Comparison of ENCODE assay signal across 22 mouse cellular contexts in genomic region chr11:69617805-69618204, GRCm38 (mm10). TPM values are rescaled to one million over a fixed set of nuclear protein-coding genes. Genes with fewer than 3 reads are reported as not detected.
DNase-seq lines count a peak whose midpoint lies in the region; ATAC-seq lines count a peak whose summit lies in the region.
"Had no signal": no experiment of that assay in that cellular context is flagged by ENCODE, and none has a peak within 500 bp of the region (broad histone marks: within the 10 kb centered on the region; RNA-seq: fewer than 3 reads in every experiment).

Gene Shbg (minus strand): TSS chr11:69617905.

- peaks cover 18% of the 10 kb centered on the region for H3K4me1 ChIP-seq in heart, embryonic 11.5 days (ENCODE audit: control insufficient read depth, insufficient read depth, low read length)
- H3K4me1 ChIP-seq in midbrain, embryonic 13.5 days (replicated peaks): peaks cover 18% of the 10 kb centered on the region
- peaks cover 6% of the 10 kb centered on the region for H3K4me1 ChIP-seq in midbrain, embryonic 15.5 days
- H3K4me1 ChIP-seq in liver, embryonic 11.5 days (replicated peaks; ENCODE audit: control insufficient read depth, insufficient read depth, low read length): peaks cover 30% of the 10 kb centered on the region

- no peak for ATAC-seq in heart, embryonic 11.5 days (replicated peaks; ENCODE audit: insufficient number of reproducible peaks, low FRiP score, low TSS enrichment)
- no peak for ATAC-seq in midbrain, embryonic 13.5 days
- ATAC-seq in midbrain, embryonic 15.5 days (replicated peaks): no peak
- no peak; the same call in 1 of the 2 replicates for ATAC-seq in liver, embryonic 11.5 days (replicated peaks; ENCODE audit: low FRiP score)
- ATAC-seq: hindbrain, postnatal 0 days had no signal

- no peak within 1 kb of the TSS for H3K4me3 ChIP-seq in heart, embryonic 11.5 days (ENCODE audit: low read depth, low read length)
- H3K4me3 ChIP-seq in midbrain, embryonic 13.5 days (replicated peaks): no peak within 1 kb of the TSS
- H3K4me3 ChIP-seq in midbrain, embryonic 15.5 days: no peak within 1 kb of the TSS
- peak within 1 kb of the TSS; percentile 11 for H3K4me3 ChIP-seq in liver, embryonic 11.5 days (ENCODE audit: low read depth, low read length)
- H3K4me3 ChIP-seq: left cerebral cortex, adult 2 months; megakaryocyte, embryonic 14.5 days had no signal

- no peak within 1 kb of the TSS; the same call in 1 of the 2 replicates for H3K4me2 ChIP-seq in heart, embryonic 11.5 days
- no peak within 1 kb of the TSS for H3K4me2 ChIP-seq in midbrain, embryonic 13.5 days (replicated peaks)
- no peak within 1 kb of the TSS for H3K4me2 ChIP-seq in midbrain, embryonic 15.5 days
- peak within 1 kb of the TSS; percentile 51 for H3K4me2 ChIP-seq in liver, embryonic 11.5 days

- 0 out of 2 replicates have a peak within 1 kb of the TSS, but pooled peaks have one; percentile 43 for H3K9ac ChIP-seq in heart, embryonic 11.5 days (ENCODE audit: low read depth, low read length)
- peak within 1 kb of the TSS; percentile 3 for H3K9ac ChIP-seq in midbrain, embryonic 13.5 days (replicated peaks)
- no peak within 1 kb of the TSS for H3K9ac ChIP-seq in midbrain, embryonic 15.5 days
- H3K9ac ChIP-seq in liver, embryonic 11.5 days (ENCODE audit: low read depth, low read length): peak within 1 kb of the TSS; percentile 50

- no peak within 1 kb of the TSS for H3K27ac ChIP-seq in heart, embryonic 11.5 days (ENCODE audit: low read depth, low read length)
- no peak within 1 kb of the TSS for H3K27ac ChIP-seq in midbrain, embryonic 13.5 days
- no peak within 1 kb of the TSS for H3K27ac ChIP-seq in midbrain, embryonic 15.5 days
- H3K27ac ChIP-seq in liver, embryonic 11.5 days (ENCODE audit: low read depth, low read length): peak within 1 kb of the TSS; percentile 54
- H3K27ac ChIP-seq: hindbrain, postnatal 0 days; left cerebral cortex, adult 2 months had no signal

- no peaks in the 10 kb centered on the region for H3K36me3 ChIP-seq in heart, embryonic 11.5 days (ENCODE audit: control insufficient read depth, insufficient read depth, low read length)
- no peaks in the 10 kb centered on the region for H3K36me3 ChIP-seq in midbrain, embryonic 13.5 days
- no peaks in the 10 kb centered on the region for H3K36me3 ChIP-seq in midbrain, embryonic 15.5 days (replicated peaks)
- H3K36me3 ChIP-seq in liver, embryonic 11.5 days (ENCODE audit: control insufficient read depth, insufficient read depth, low read length): no peaks in the 10 kb centered on the region

- H3K9me3 ChIP-seq in heart, embryonic 11.5 days (replicated peaks; ENCODE audit: control insufficient read depth, low read length): no peaks in the 10 kb centered on the region
- H3K9me3 ChIP-seq in midbrain, embryonic 13.5 days: no peaks in the 10 kb centered on the region
- no peaks in the 10 kb centered on the region for H3K9me3 ChIP-seq in midbrain, embryonic 15.5 days
- H3K9me3 ChIP-seq in liver, embryonic 11.5 days (ENCODE audit: control insufficient read depth, low read length): no peaks in the 10 kb centered on the region
- H3K9me3 ChIP-seq: megakaryocyte, embryonic 14.5 days had no signal

- WGBS in heart, embryonic 11.5 days (ENCODE audit: insufficient replicate concordance): 57% methylated on average over 5 of the region's 5 CpGs
- 81% methylated on average over 5 of the region's 5 CpGs for WGBS in midbrain, embryonic 13.5 days
- WGBS in midbrain, embryonic 15.5 days: 78% methylated on average over 5 of the region's 5 CpGs
- WGBS in liver, embryonic 11.5 days: 45% methylated on average over 5 of the region's 5 CpGs

- DNase-seq in heart, postnatal 14 days: no peak
- DNase-seq in liver, embryonic 11.5 days (ENCODE audit: low spot score): no peak
- DNase-seq in testis, postnatal 10 days (ENCODE audit: low spot score): peak; percentile 51
- DNase-seq in kidney, adult 18-20 months: no peak
- DNase-seq in ovary, postnatal 10 days (ENCODE audit: low spot score): no peak
- DNase-seq: adrenal gland, postnatal 36 days; cerebellum, adult 2 months; kidney, adult 11 months; kidney, postnatal 14 days; lung, postnatal 10 days had no signal

- intact Hi-C loops in heart, postnatal 14 days (cut with DNase I): no loop called here

- no peaks in the 10 kb centered on the region for H3K27me3 ChIP-seq in heart, embryonic 11.5 days (ENCODE audit: control insufficient read depth, insufficient read depth, low read length)
- no peaks in the 10 kb centered on the region for H3K27me3 ChIP-seq in midbrain, embryonic 13.5 days
- 0 out of 2 replicates have a peak, but pooled peaks cover 3% of the 10 kb centered on the region for H3K27me3 ChIP-seq in midbrain, embryonic 15.5 days (replicated peaks)
- no peaks in the 10 kb centered on the region for H3K27me3 ChIP-seq in liver, embryonic 11.5 days (replicated peaks; ENCODE audit: control insufficient read depth, insufficient read depth, low read length)

RNA-seq across cellular contexts. Expression of gene Shbg, which starts in this region (rescaled TPM):
- polyA plus RNA-seq in heart, embryonic 11.5 days (2014; fragmentation: Nextera tagmentation; extraction: Ambion mirVana): 1.5 TPM in 1 of 2 replicates, not detected in the other
- total RNA-seq in heart, postnatal 14 days (2021): not detected
- polyA plus RNA-seq in midbrain, embryonic 13.5 days (2015; fragmentation: Nextera tagmentation; extraction: Ambion mirVana): not detected in 2 replicates
- not detected in 2 replicates for polyA plus RNA-seq in midbrain, embryonic 15.5 days (2015; fragmentation: Nextera tagmentation; extraction: Ambion mirVana)
- 42.9 and 43.8 TPM in 2 replicates for polyA plus RNA-seq in liver, embryonic 11.5 days (2014; fragmentation: Nextera tagmentation; extraction: Ambion mirVana)
- total RNA-seq: adrenal gland, postnatal 36 days; heart, postnatal 25 days; hindbrain, postnatal 0 days; left cerebral cortex, adult 2 months; monocyte, adult 5-6 weeks; neutrophil, adult 5-6 weeks had no signal
- polyA plus RNA-seq: forebrain, embryonic 11.5 days; gonadal fat pad, adult 2 months; hindbrain, postnatal 0 days; limb, embryonic 11.5 days had no signal

Comparison
In these comparisons a context has a peak if more than half of its experiments do, and no peak if none do; other contexts are left out.
1. RNA of gene Shbg (polyA plus RNA-seq): 42.9 to 43.8 TPM in liver, embryonic 11.5 days; 1.5 TPM in heart, embryonic 11.5 days, not detected in midbrain, embryonic 13.5 days and not detected in midbrain, embryonic 15.5 days; every median in the first group is over 10 times any median in the second.